Mouse (Mus musculus): ENCODE measurements around the gene Pex6.

Pex6 gene

GRCm38 (mm10) chr17:46773278-46774130 lies 62.2 kb downstream of the Pex6 start:
- in situ Hi-C loops (cut with MseI, MboI): no loop called here

GRCm38 (mm10) chr17:46774131-46774472 lies 62.8 kb downstream of the Pex6 start:
- in situ Hi-C loops (cut with MseI, MboI): no loop called here

GRCm38 (mm10) chr17:46775070-46775469 lies 63.8 kb downstream of the Pex6 start:
- in situ Hi-C loops (cut with MseI, MboI): no loop called here
